Mouse (Mus musculus): ENCODE measurements around the gene Atxn10. TPM values are rescaled to one million over a fixed set of nuclear protein-coding genes. Genes with fewer than 3 reads are reported as not detected.

The Atxn10 gene
- polyA plus RNA-seq, 1 experiment from 2014 or later, result 190 TPM

DNA sequence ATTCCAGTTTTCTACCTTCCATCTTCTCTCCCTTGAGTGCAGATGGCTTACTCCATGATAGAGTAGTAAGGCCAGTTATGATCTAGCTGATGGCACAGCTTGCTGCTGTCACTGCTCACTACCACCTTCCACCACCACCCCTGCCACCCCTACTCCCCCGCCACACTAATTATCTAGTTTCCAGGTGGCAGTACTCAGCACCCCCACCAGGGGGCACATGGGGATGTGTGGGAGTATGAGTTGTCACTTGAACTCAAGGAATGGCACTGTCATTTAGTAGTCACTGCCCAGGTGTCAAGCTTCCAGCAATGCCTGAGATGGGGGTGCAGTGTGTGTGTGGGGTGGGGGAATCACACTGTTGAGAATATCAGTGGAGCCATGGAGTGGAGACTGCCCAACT is 141.5 kb downstream of the Atxn10 start:
- no peaks in the 10 kb centered on the region for H3K4me1 ChIP-seq (ENCODE audit: insufficient read depth, low read depth, low read length)
- no peaks in the 10 kb centered on the region for H3K9me3 ChIP-seq (ENCODE audit: low read length)
- no peak overlapping the region for H3K4me3 ChIP-seq (ENCODE audit: low read depth, low read length)
- H3K9ac ChIP-seq (replicated peaks; ENCODE audit: low read depth), result no peak overlapping the region
- no peak overlapping the region for H3K27ac ChIP-seq (ENCODE audit: low read length)
- DNase-seq (ENCODE audit: low spot score) (peak; percentile 53), ATAC-seq (no peak)
- TF ChIP-seq EP300 (IDR thresholded peaks at IDR 0.05) (no peak), CTCF (IDR thresholded peaks at IDR 0.05) (peak; percentile 90)
- no peaks in the 10 kb centered on the region for H3K36me3 ChIP-seq (ENCODE audit: insufficient read depth, low read length)
- H3K27me3 ChIP-seq (replicated peaks; ENCODE audit: insufficient read depth, low read length), result no peaks in the 10 kb centered on the region
- H3K4me2 ChIP-seq (replicated peaks; ENCODE audit: low read depth, low read length), result no peak overlapping the region
- 33% methylated on average over 1 of the region's 1 CpGs for WGBS

DNA sequence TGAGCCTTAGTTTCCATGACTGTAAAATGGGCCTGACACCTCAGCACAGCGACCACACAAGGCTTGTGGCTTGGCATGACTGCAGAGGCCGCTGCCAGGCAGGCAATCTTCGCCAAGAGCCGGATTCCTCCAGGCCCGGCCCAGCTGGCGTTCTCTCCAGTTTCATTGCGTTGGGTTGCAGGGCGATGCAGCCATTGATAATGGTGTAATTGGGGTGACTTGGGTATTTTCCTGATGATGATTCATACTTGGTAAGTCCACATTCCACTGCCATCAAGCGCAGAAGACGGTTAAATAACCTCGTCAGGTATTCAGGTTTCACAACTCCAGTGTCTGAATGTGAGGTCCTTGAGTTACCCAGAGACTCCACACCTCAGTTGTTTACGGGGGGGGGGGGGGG is 143.3 kb downstream of the Atxn10 start:
- Histone ChIP-seq H3K4me1 (ENCODE audit: insufficient read depth, low read depth, low read length) (no peaks in the 10 kb centered on the region), H3K4me2 (replicated peaks; ENCODE audit: low read depth, low read length) (no peak overlapping the region), H3K27me3 (replicated peaks; ENCODE audit: insufficient read depth, low read length) (no peaks in the 10 kb centered on the region), H3K27ac (ENCODE audit: low read length) (no peak overlapping the region), H3K9me3 (ENCODE audit: low read length) (no peaks in the 10 kb centered on the region), H3K9ac (replicated peaks; ENCODE audit: low read depth) (no peak overlapping the region), H3K36me3 (ENCODE audit: insufficient read depth, low read length) (no peaks in the 10 kb centered on the region), H3K4me3 (ENCODE audit: low read depth, low read length) (no peak overlapping the region)
- 57% methylated on average over 12 of the region's 12 CpGs for WGBS
- DNase-seq (ENCODE audit: low spot score) (peak; percentile 70), ATAC-seq (peak; percentile 75)
- TF ChIP-seq CTCF (IDR thresholded peaks at IDR 0.05) (no peak), EP300 (IDR thresholded peaks at IDR 0.05) (peak; percentile 66; the same call in 1 of the 2 replicates)

DNA sequence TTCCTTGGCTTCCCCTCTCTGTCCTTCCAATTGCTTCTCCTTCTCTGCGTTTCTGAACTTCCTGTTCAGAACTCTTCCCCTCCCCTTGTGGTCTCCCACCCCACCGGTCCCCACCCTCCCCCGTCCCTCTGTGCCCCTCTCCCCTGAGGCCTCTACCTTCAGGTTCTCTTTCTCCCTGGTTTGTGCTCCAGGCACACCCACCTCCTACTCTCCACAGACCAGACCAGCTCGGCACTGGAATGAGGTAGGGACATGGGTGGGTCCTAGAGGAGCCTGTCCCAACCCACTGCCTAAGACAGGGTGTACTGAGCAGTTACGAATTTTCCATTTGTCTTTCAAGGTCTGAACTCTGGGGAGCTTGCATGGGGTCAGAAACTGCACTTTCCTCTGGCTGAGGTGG is 143.9 kb downstream of the Atxn10 start:
- WGBS, result 30% methylated on average over 5 of the region's 5 CpGs
- Histone ChIP-seq H3K9ac (replicated peaks; ENCODE audit: low read depth) (no peak overlapping the region), H3K4me1 (ENCODE audit: insufficient read depth, low read depth, low read length) (no peaks in the 10 kb centered on the region), H3K27ac (ENCODE audit: low read length) (peak overlapping the region; percentile 51), H3K4me2 (replicated peaks; ENCODE audit: low read depth, low read length) (no peak overlapping the region), H3K4me3 (ENCODE audit: low read depth, low read length) (no peak overlapping the region), H3K27me3 (replicated peaks; ENCODE audit: insufficient read depth, low read length) (no peaks in the 10 kb centered on the region), H3K9me3 (ENCODE audit: low read length) (no peaks in the 10 kb centered on the region), H3K36me3 (ENCODE audit: insufficient read depth, low read length) (no peaks in the 10 kb centered on the region)
- TF ChIP-seq EP300 (IDR thresholded peaks at IDR 0.05) (no peak), CTCF (IDR thresholded peaks at IDR 0.05) (no peak)
- DNase-seq (ENCODE audit: low spot score) (peak; percentile 43), ATAC-seq (peak; percentile 80)

DNA sequence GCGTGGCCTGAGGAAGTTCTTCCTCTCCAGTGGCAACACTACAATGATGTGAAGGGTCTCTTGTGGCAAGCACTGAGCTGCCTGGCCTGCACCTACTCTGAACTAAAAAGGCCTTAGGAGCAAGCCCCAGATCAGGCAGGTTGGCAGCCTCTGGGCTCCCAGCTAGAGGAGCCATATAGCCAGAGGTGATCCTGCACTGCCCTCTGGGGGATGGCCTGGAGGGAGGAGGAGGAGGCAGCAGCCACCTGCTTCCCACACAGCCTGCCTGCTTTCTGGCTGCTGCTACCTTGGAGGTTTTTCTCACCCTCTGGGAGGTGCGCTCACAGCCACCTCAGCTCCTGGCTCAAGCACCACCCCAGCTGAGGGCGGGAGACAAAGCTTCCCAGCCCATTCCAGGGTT is 144.6 kb downstream of the Atxn10 start:
- peak; percentile 69 for TF ChIP-seq CTCF (IDR thresholded peaks at IDR 0.05)
- no peak for TF ChIP-seq EP300 (IDR thresholded peaks at IDR 0.05)

DNA sequence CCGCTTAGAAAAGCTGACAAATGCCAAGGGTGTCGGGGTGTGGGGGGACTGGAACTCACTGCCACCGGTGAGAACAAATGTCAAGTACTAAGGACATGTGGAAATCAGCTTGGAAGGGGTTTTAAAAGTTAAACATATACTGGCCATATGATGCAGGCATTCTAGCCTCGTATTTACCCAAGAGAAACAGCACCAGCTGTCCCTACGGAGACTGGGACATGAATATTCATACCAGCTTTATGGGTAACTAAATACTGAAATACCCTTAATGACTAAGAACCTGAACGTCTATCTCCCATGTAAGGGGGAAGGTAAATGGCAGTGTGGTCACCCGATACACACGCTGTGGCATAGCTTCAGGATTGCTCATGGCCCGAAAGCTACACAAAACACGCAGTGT is 152.9 kb downstream of the Atxn10 start:
- Histone ChIP-seq H3K4me2 (replicated peaks; ENCODE audit: low read depth, low read length) (no peak overlapping the region), H3K27ac (ENCODE audit: low read length) (no peak overlapping the region)
- DNase-seq (ENCODE audit: low spot score), result no peak

More for the DNA sequence above, 144.6 kb downstream of the Atxn10 start:
- WGBS, result 29% methylated on average over 3 of the region's 3 CpGs
- Histone ChIP-seq H3K27me3 (replicated peaks; ENCODE audit: insufficient read depth, low read length) (no peaks in the 10 kb centered on the region), H3K9me3 (ENCODE audit: low read length) (no peaks in the 10 kb centered on the region), H3K4me1 (ENCODE audit: insufficient read depth, low read depth, low read length) (no peaks in the 10 kb centered on the region), H3K27ac (ENCODE audit: low read length) (no peak overlapping the region), H3K9ac (replicated peaks; ENCODE audit: low read depth) (no peak overlapping the region), H3K4me3 (ENCODE audit: low read depth, low read length) (no peak overlapping the region), H3K36me3 (ENCODE audit: insufficient read depth, low read length) (no peaks in the 10 kb centered on the region), H3K4me2 (replicated peaks; ENCODE audit: low read depth, low read length) (no peak overlapping the region)
- ATAC-seq, result peak; percentile 66
- DNase-seq (ENCODE audit: low spot score), result peak; percentile 60

DNA sequence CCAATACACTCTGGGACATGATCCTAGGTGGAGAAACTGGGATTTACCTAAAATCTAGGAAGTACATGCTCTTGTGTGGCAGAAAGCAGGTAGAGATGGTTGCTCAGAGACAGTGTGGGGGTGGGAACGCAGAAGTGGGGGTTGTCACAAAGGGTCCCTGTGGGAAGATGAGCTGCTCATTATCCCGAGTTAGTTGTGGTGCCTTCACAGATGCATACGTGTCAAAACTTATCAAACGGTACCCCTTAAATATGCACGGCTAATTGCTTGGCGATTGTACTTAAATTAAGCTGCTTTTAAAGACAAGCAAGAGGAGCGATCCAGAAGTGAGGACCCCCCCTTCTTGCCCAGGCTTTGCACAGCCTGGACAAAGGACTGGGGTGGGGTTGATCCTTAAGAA is 153.7 kb downstream of the Atxn10 start:
- no peaks in the 10 kb centered on the region for H3K9me3 ChIP-seq (ENCODE audit: low read length)
- no peak for TF ChIP-seq CTCF (IDR thresholded peaks at IDR 0.05)
- TF ChIP-seq EP300 (IDR thresholded peaks at IDR 0.05), result no peak
- ATAC-seq (no peak), DNase-seq (ENCODE audit: low spot score) (no peak)
- H3K27ac ChIP-seq (ENCODE audit: low read length), result no peak overlapping the region
- H3K4me3 ChIP-seq (ENCODE audit: low read depth, low read length), result no peak overlapping the region
- H3K27me3 ChIP-seq (replicated peaks; ENCODE audit: insufficient read depth, low read length), result no peaks in the 10 kb centered on the region
- WGBS, result 75% methylated on average over 7 of the region's 7 CpGs
- no peak overlapping the region for H3K4me2 ChIP-seq (replicated peaks; ENCODE audit: low read depth, low read length)
- no peak overlapping the region for H3K9ac ChIP-seq (replicated peaks; ENCODE audit: low read depth)
- no peaks in the 10 kb centered on the region for H3K4me1 ChIP-seq (ENCODE audit: insufficient read depth, low read depth, low read length)
- no peaks in the 10 kb centered on the region for H3K36me3 ChIP-seq (ENCODE audit: insufficient read depth, low read length)

More for the DNA sequence above, 152.9 kb downstream of the Atxn10 start:
- Histone ChIP-seq H3K27me3 (replicated peaks; ENCODE audit: insufficient read depth, low read length) (no peaks in the 10 kb centered on the region), H3K9ac (replicated peaks; ENCODE audit: low read depth) (no peak overlapping the region), H3K36me3 (ENCODE audit: insufficient read depth, low read length) (no peaks in the 10 kb centered on the region), H3K4me3 (ENCODE audit: low read depth, low read length) (no peak overlapping the region), H3K9me3 (ENCODE audit: low read length) (no peaks in the 10 kb centered on the region), H3K4me1 (ENCODE audit: insufficient read depth, low read depth, low read length) (no peaks in the 10 kb centered on the region)
- WGBS, result 76% methylated on average over 10 of the region's 10 CpGs
- TF ChIP-seq EP300 (IDR thresholded peaks at IDR 0.05) (no peak), CTCF (IDR thresholded peaks at IDR 0.05) (no peak)
- ATAC-seq, result no peak

DNA sequence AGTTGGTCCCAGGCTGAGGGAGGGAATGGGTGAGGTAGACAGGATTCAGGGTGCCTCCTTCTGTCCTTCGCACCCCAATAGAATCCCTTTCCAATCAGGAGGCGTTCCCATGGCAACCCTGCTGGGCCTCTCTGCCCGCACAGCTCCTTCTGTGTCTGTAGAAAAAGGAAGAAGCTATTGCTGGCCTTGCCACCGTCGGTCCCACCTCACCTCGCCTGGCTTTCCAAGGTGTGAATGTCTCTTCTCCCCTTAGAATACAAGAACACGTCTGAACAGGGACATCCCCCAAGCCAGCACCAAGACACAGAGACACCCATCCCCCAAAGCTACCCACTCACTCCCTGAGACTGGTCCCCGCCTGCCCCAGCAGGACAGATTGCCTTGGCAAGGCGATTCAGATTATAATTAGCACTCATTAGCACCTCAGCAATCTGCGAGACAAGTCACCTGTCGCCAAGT is 158.1 kb downstream of the Atxn10 start:
- Histone ChIP-seq H3K27ac (ENCODE audit: low read length) (no peak overlapping the region), H3K9me3 (ENCODE audit: low read length) (no peaks in the 10 kb centered on the region), H3K36me3 (ENCODE audit: insufficient read depth, low read length) (no peaks in the 10 kb centered on the region), H3K9ac (replicated peaks; ENCODE audit: low read depth) (no peak overlapping the region), H3K27me3 (replicated peaks; ENCODE audit: insufficient read depth, low read length) (no peaks in the 10 kb centered on the region), H3K4me2 (replicated peaks; ENCODE audit: low read depth, low read length) (no peak overlapping the region), H3K4me1 (ENCODE audit: insufficient read depth, low read depth, low read length) (no peaks in the 10 kb centered on the region), H3K4me3 (ENCODE audit: low read depth, low read length) (no peak overlapping the region)
- TF ChIP-seq EP300 (IDR thresholded peaks at IDR 0.05) (no peak), CTCF (IDR thresholded peaks at IDR 0.05) (no peak)
- ATAC-seq, result no peak
- WGBS, result 26% methylated on average over 11 of the region's 11 CpGs
- DNase-seq (ENCODE audit: low spot score), result no peak
